Mouse (Mus musculus): ENCODE results near the gene Grin3b.

GRCm38 (mm10) chr10:79971183-79971497 lies 625 bp downstream of the Grin3b start:
- TF ChIP-seq CTCF (IDR thresholded peaks at IDR 0.05) (no peak), EP300 (IDR thresholded peaks at IDR 0.05) (no peak)

Data from lung, postnatal 0 days (tissue).